Mouse (Mus musculus): ENCODE data around the gene Ank. TPM values are rescaled to one million over a fixed set of nuclear protein-coding genes. Genes with fewer than 3 reads are reported as not detected.

The Ank gene
- 27.2 TPM for polyA plus RNA-seq (2017; shearing (Covaris generic))

DNA sequence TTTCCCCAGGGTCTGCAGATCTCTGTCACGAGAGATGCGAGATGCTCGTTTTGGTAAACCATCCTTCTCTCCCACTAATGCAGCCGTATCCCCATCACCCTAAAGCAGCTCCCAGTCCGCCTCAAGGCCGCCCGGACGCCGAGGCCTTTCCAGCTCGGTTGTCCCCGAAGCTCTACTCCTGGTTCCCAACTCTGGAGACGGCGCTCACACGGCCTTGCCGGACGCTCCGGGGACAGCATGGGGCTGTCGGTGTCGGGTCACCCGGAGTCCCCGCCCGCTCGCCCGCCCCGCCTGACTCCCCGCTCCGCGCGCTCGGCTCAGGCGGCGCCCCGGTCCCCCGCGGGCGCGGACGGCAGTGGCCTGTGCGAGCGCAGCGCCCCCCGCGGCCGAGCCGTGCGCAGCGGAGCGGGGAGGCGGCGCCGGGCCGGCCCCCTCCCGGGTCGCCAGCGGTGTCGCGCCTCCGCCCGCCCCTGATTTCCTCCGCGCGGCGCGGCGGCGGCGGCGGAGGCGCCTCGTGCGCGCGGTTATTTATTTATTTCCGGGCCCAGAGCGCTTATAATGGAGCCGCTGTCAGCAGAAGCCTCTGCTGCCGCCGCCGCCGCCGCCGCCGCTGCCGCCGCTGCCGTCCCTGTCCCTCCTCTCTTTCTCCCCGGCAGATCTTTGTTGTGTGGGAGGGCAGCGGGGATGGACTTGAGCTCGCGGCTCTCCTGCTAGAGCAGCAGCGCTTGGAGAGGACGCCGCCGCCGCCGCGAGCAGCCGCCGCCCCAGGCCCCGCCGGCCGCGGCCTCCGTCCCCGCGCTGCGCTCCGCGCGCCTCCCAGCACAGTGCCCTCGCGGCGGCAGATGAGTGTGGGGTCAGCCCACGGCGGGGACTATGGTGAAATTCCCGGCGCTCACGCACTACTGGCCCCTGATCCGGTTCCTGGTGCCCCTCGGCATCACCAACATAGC, at the start of gene Ank:
TSS of gene Ank (plus strand) at position 547 of the 950 bp plus-strand sequence.

GRCm38 (mm10) chr15:27630601-27631383, 164.3 kb downstream of the Ank start, which contains the start of gene Otulin:
TSS of gene Otulin (minus strand) at chr15:27630693.

Other genes with a start within 250 kb of the Ank start
- 84.5 TPM for gene Otulin, start 164.0 kb downstream of the Ank start, polyA plus RNA-seq (2017; shearing (Covaris generic))
- 134 TPM for gene Otulinl, start 214.9 kb downstream of the Ank start, polyA plus RNA-seq (2017; shearing (Covaris generic))